ENCODE assay signal across 9 mouse cellular contexts in genomic region chr4:150250549-150251422, GRCm38 (mm10). TPM values are rescaled to one million over a fixed set of nuclear protein-coding genes. Genes with fewer than 3 reads are reported as not detected.
DNase-seq lines count a peak whose midpoint lies in the region; ATAC-seq and TF ChIP-seq lines count a peak whose summit lies in the region.
"Had no signal": no experiment of that assay in that cellular context is flagged by ENCODE, and none has a peak within 500 bp of the region (broad histone marks: within the 10 kb centered on the region; RNA-seq: fewer than 3 reads in every experiment).

No protein-coding gene starts in this region.

- no peak for DNase-seq in heart, postnatal 25 days (ENCODE audit: low spot score)
- no peak for DNase-seq in ES-E14 (ENCODE audit: low read depth, low spot score)
- peak; percentile 68 for DNase-seq in kidney, postnatal 10 days
- DNase-seq in thymus, postnatal 4 days, result no peak
- no peak for DNase-seq in liver, postnatal 0 days
- no peak for DNase-seq in gastrocnemius, postnatal 25 days

- no peaks in the 10 kb centered on the region for H3K4me1 ChIP-seq in heart, embryonic 11.5 days (ENCODE audit: control insufficient read depth, insufficient read depth, low read length)
- H3K4me1 ChIP-seq in ES-E14 (ENCODE audit: control insufficient read depth in 2 of 2, insufficient read depth in 2 of 2, low read length in 2 of 2, poor library complexity in 1 of 2), result peaks cover 2 to 7% of the 10 kb centered on the region in 2 experiments; a peak in 1 of 4 replicates
- peaks cover 17% of the 10 kb centered on the region for H3K4me1 ChIP-seq in forebrain, embryonic 16.5 days (replicated peaks; ENCODE audit: control insufficient read depth, insufficient read depth, low read length)
- H3K4me1 ChIP-seq in liver, postnatal 0 days (ENCODE audit: insufficient read depth), result no peaks in the 10 kb centered on the region

- H3K4me3 ChIP-seq in heart, embryonic 11.5 days (ENCODE audit: low read depth, low read length), result no peak overlapping the region
- H3K4me3 ChIP-seq in ES-E14 (ENCODE audit: insufficient read depth in 1 of 2, low read depth in 1 of 2, low read length in 2 of 2, poor library complexity in 1 of 2, severe bottlenecking in 1 of 2), result no peak overlapping the region
- no peak overlapping the region for H3K4me3 ChIP-seq in forebrain, embryonic 16.5 days (replicated peaks; ENCODE audit: low read length)
- H3K4me3 ChIP-seq in liver, postnatal 0 days (ENCODE audit: low read depth, low read length), result no peak overlapping the region

- no peak for TF ChIP-seq CTCF in liver, postnatal 0 days (IDR thresholded peaks at IDR 0.05; ENCODE audit: low read depth)

- H3K9me3 ChIP-seq in heart, embryonic 11.5 days (replicated peaks; ENCODE audit: control insufficient read depth, low read length), result no peaks in the 10 kb centered on the region
- H3K9me3 ChIP-seq in ES-E14 (ENCODE audit: control insufficient read depth, insufficient read depth, low read depth, low read length), result no peaks in the 10 kb centered on the region
- no peaks in the 10 kb centered on the region for H3K9me3 ChIP-seq in forebrain, embryonic 16.5 days (ENCODE audit: control insufficient read depth, low read length)
- H3K9me3 ChIP-seq in liver, postnatal 0 days (ENCODE audit: low read length), result no peaks in the 10 kb centered on the region

- H3K4me2 ChIP-seq in heart, embryonic 11.5 days, result no peak overlapping the region
- H3K4me2 ChIP-seq in forebrain, embryonic 16.5 days (ENCODE audit: low read length), result 0 out of 2 replicates have a peak overlapping the region, but pooled peaks have one; percentile 17
- no peak overlapping the region for H3K4me2 ChIP-seq in liver, postnatal 0 days (ENCODE audit: low read depth, low read length)

- H3K9ac ChIP-seq in heart, embryonic 11.5 days (ENCODE audit: low read depth, low read length), result no peak overlapping the region
- H3K9ac ChIP-seq in ES-E14 (ENCODE audit: insufficient read depth, low read depth, low read length, poor library complexity, severe bottlenecking), result peak overlapping the region; percentile 36
- no peak overlapping the region; the same call in 1 of the 2 replicates for H3K9ac ChIP-seq in forebrain, embryonic 16.5 days (replicated peaks; ENCODE audit: low read depth, low read length)
- H3K9ac ChIP-seq in liver, postnatal 0 days (replicated peaks), result no peak overlapping the region

- H3K27ac ChIP-seq in heart, embryonic 11.5 days (ENCODE audit: low read depth, low read length), result peak overlapping the region; percentile 35
- H3K27ac ChIP-seq in ES-E14 (ENCODE audit: insufficient read depth, low read depth, low read length, poor library complexity, severe bottlenecking), result peak overlapping the region; percentile 61
- peak overlapping the region; percentile 85 for H3K27ac ChIP-seq in forebrain, embryonic 16.5 days (ENCODE audit: low read length)
- H3K27ac ChIP-seq in liver, postnatal 0 days (ENCODE audit: low read depth), result no peak overlapping the region

- TF ChIP-seq EP300 in liver, postnatal 0 days (IDR thresholded peaks at IDR 0.05; ENCODE audit: low read depth), result no peak

- 64% methylated on average over 18 of the region's 18 CpGs for WGBS in heart, embryonic 11.5 days (ENCODE audit: insufficient replicate concordance)
- 16% methylated on average over 18 of the region's 18 CpGs for whole genome bisulfite sequencing in forebrain, embryonic 16.5 days
- WGBS in liver, postnatal 0 days (ENCODE audit: insufficient replicate concordance), result 71% methylated on average over 18 of the region's 18 CpGs

- H3K36me3 ChIP-seq in heart, embryonic 11.5 days (ENCODE audit: control insufficient read depth, insufficient read depth, low read length), result peaks cover 40% of the 10 kb centered on the region
- peaks cover 32% of the 10 kb centered on the region for H3K36me3 ChIP-seq in ES-E14 (ENCODE audit: control insufficient read depth, insufficient read depth, low read length, poor library complexity, severe bottlenecking)
- H3K36me3 ChIP-seq in forebrain, embryonic 16.5 days (ENCODE audit: control insufficient read depth, insufficient read depth), result peaks cover 15% of the 10 kb centered on the region
- peaks cover 36% of the 10 kb centered on the region for H3K36me3 ChIP-seq in liver, postnatal 0 days (replicated peaks; ENCODE audit: insufficient read depth, low read length)

- in situ Hi-C loops in ES-E14 (cut with MboI; ENCODE audit: low sequenced_read_pairs in 2 of 2, unreplicated experiment in 2 of 2), result no loop called here

- intact Hi-C loops in heart, postnatal 25 days (cut with DNase I), result no loop called here

- H3K27me3 ChIP-seq in heart, embryonic 11.5 days (ENCODE audit: control insufficient read depth, insufficient read depth, low read length), result no peaks in the 10 kb centered on the region
- H3K27me3 ChIP-seq in forebrain, embryonic 16.5 days (replicated peaks; ENCODE audit: control insufficient read depth, insufficient read depth, low read length), result no peaks in the 10 kb centered on the region
- no peaks in the 10 kb centered on the region for H3K27me3 ChIP-seq in liver, postnatal 0 days (ENCODE audit: insufficient read depth, low read length)

- ATAC-seq in heart, embryonic 11.5 days (replicated peaks; ENCODE audit: insufficient number of reproducible peaks, low FRiP score, low TSS enrichment), result no peak
- ATAC-seq in forebrain, embryonic 16.5 days, result peak; percentile 68
- no peak for ATAC-seq in liver, postnatal 0 days

TF ChIP-seq in ES-E14, 5 proteins besides CTCF, POLR2A, EP300 and RAD21:
- TF ChIP-seq ZNF384 (IDR thresholded peaks at IDR 0.05; ENCODE audit: low read depth, low read length) (no peak), HCFC1 (IDR thresholded peaks at IDR 0.05; ENCODE audit: borderline replicate concordance, insufficient read depth, low read length) (no peak), CHD2 (IDR thresholded peaks at IDR 0.05; ENCODE audit: low read depth, low read length) (no peak), ZC3H11A (IDR thresholded peaks at IDR 0.05; ENCODE audit: borderline replicate concordance, low read depth, low read length) (no peak)

RNA-seq across cellular contexts. Expression of gene Eno1, which starts 14.3 kb away (rescaled TPM):
- 2,057 and 2,150 TPM in 2 replicates for polyA plus RNA-seq in heart, embryonic 11.5 days (2014; fragmentation: Nextera tagmentation; extraction: Ambion mirVana)
- total RNA-seq in heart, postnatal 25 days (2021), result 100 to 1,000 TPM; 119 to 136 TPM
- 824 and 994 TPM in 2 replicates for total RNA-seq in ES-E14 (2012; rRNA removed)
- 979 and 980 TPM in 2 replicates for polyA plus RNA-seq in forebrain, embryonic 16.5 days (2015; fragmentation: Nextera tagmentation; extraction: Ambion mirVana)
- 574 and 747 TPM in 2 replicates for polyA plus RNA-seq in liver, postnatal 0 days (2015; fragmentation: Nextera tagmentation; extraction: Ambion mirVana)
- total RNA-seq in gastrocnemius, postnatal 25 days (2021), result 100 to 1,000 TPM; 112 to 141 TPM

RNA-seq across cellular contexts. Expression of gene Rere, which starts 30.7 kb away (rescaled TPM):
- polyA plus RNA-seq in heart, embryonic 11.5 days (2014; fragmentation: Nextera tagmentation; extraction: Ambion mirVana), result 26.0 and 29.1 TPM in 2 replicates
- 10 to 100 TPM; 37.8 to 51.5 TPM for total RNA-seq in heart, postnatal 25 days (2021)
- 21.7 and 24.8 TPM in 2 replicates for total RNA-seq in ES-E14 (2012; rRNA removed)
- polyA plus RNA-seq in forebrain, embryonic 16.5 days (2015; fragmentation: Nextera tagmentation; extraction: Ambion mirVana), result 25.2 and 34.5 TPM in 2 replicates
- 4.3 and 4.8 TPM in 2 replicates for polyA plus RNA-seq in liver, postnatal 0 days (2015; fragmentation: Nextera tagmentation; extraction: Ambion mirVana)
- 10 to 100 TPM; 51.0 to 56.4 TPM for total RNA-seq in gastrocnemius, postnatal 25 days (2021)

RNA-seq across cellular contexts. Expression of gene Car6, which starts 49.7 kb away (rescaled TPM):
- 0.32 TPM in 1 of 2 replicates, not detected in the other for polyA plus RNA-seq in heart, embryonic 11.5 days (2014; fragmentation: Nextera tagmentation; extraction: Ambion mirVana)
- total RNA-seq in heart, postnatal 25 days (2021), result not detected
- total RNA-seq in ES-E14 (2012; rRNA removed), result 0.18 and 0.21 TPM in 2 replicates
- not detected in 2 replicates for polyA plus RNA-seq in forebrain, embryonic 16.5 days (2015; fragmentation: Nextera tagmentation; extraction: Ambion mirVana)
- polyA plus RNA-seq in liver, postnatal 0 days (2015; fragmentation: Nextera tagmentation; extraction: Ambion mirVana), result not detected in 2 replicates
- not detected for total RNA-seq in gastrocnemius, postnatal 25 days (2021)
- total RNA-seq: heart, postnatal 10 days had no signal
